Mouse (Mus musculus): Measurements from ENCODE around the gene Dcun1d2. TPM values are rescaled to one million over a fixed set of nuclear protein-coding genes. Genes with fewer than 3 reads are reported as not detected.
"Not testable (repeated sequence)": the region's sequence is repeated elsewhere in the genome, so short reads cannot be mapped to it uniquely, and the experiment has no call there.

Gene Dcun1d2
- 5.4 and 5.6 TPM in 2 replicates for polyA plus RNA-seq (2012; rRNA removed)

DNA sequence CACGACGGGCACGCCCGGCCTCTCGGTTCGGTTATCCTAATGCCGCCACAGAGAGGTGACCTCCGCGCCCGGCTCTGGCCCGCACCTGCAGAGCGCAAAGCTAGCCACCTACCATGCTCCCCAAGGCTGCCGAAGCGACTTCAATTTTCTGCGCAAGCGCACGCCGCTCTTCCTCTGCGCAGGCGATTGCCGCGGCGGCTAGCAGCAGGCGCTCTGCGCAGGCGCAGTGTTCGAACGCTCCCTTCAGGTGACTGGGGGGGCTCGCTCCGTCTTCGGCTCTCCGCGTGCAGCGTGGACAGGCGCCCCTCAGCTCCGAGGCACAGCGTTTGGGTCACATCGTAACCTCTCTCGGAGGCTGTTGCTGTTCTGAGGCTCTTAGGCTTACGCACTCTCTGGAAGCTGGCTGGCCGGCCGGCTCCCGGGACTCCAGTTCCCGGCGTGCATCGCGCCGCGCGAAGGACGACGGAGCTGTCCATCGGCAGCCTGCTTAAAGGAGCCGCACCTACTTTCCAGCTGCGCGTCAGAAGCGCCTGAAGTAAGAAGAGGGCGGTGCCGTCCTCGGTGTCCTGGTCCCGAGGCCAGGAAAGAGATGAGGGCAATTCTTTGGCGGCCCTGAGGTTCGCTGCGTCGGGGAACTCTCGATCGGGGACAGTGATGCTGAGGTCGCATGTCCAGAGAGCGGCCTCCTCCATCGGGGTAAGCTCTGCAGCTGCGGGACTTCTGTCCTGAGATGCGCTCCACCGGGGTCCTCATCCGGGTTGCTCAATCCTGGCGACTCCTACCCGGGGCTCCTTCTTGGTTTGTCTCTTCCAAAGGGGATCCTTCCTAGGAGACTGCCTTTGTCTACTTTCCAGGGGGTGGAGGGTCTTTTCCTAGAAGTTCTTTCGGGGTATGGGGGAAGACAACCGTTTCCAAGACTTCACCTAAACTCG is at the start of gene Dcun1d2, which contains the start of gene Tmco3:
TSS of gene Dcun1d2 (minus strand) at position 440 of the 932 bp plus-strand sequence.
TSS of gene Tmco3 (plus strand) at position 499 of the 932 bp plus-strand sequence.
- no peaks in the 10 kb centered on the region; the same call in 1 of the 2 replicates for H3K36me3 ChIP-seq (ENCODE audit: control insufficient read depth, insufficient read depth, low read length)
- H3K27me3 ChIP-seq (ENCODE audit: control insufficient read depth, insufficient read depth, low read length) = no peaks in the 10 kb centered on the region
- H3K27ac ChIP-seq (ENCODE audit: control insufficient read depth, insufficient read depth, low read depth, low read length) = peak within 1 kb of the TSS; percentile 97
- TF ChIP-seq CTCF (IDR thresholded peaks at IDR 0.05; ENCODE audit: control insufficient read depth, insufficient read depth, insufficient replicate concordance, low read depth, low read length) = no peak
- TF ChIP-seq POLR2A (IDR thresholded peaks at IDR 0.05; ENCODE audit: control insufficient read depth, low read depth, low read length) = peak; percentile 43
- peaks cover 5% of the 10 kb centered on the region for H3K4me1 ChIP-seq (ENCODE audit: control insufficient read depth, insufficient read depth, low read length)
- peak within 1 kb of the TSS; percentile 95 for H3K4me3 ChIP-seq (ENCODE audit: control insufficient read depth, low read depth, low read length)

DNA sequence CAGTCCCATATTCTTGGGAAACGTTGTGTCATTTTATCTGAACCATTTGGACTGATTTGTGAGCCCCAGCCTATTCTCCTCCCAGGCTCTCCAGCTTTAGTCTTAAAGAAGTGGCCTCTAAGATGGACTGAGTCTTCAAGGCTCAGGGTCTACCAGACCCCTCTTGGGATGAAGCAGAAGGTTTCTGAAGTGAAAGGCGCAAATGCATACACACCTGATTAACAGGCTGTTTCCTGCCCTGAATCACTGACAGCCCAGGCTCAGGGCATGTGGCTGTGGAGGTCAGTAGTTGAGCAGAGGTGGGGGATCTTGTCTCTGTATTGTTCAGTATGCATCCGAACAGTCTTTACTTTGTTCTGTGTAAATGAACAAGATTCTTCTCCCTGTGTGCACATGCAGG is 49.7 kb upstream of the Dcun1d2 start:
- no peaks in the 10 kb centered on the region for H3K27me3 ChIP-seq (ENCODE audit: control insufficient read depth, insufficient read depth, low read length)
- H3K36me3 ChIP-seq (ENCODE audit: control insufficient read depth, insufficient read depth, low read length) = no peaks in the 10 kb centered on the region; the same call in 1 of the 2 replicates
- TF ChIP-seq CTCF (IDR thresholded peaks at IDR 0.05; ENCODE audit: control insufficient read depth, insufficient read depth, insufficient replicate concordance, low read depth, low read length) (no peak), POLR2A (IDR thresholded peaks at IDR 0.05; ENCODE audit: control insufficient read depth, low read depth, low read length) (no peak)
- H3K4me1 ChIP-seq (ENCODE audit: control insufficient read depth, insufficient read depth, low read length) = peaks cover 4% of the 10 kb centered on the region
- no peak overlapping the region for H3K4me3 ChIP-seq (ENCODE audit: control insufficient read depth, low read depth, low read length)
- no peak overlapping the region for H3K27ac ChIP-seq (ENCODE audit: control insufficient read depth, insufficient read depth, low read depth, low read length)

DNA sequence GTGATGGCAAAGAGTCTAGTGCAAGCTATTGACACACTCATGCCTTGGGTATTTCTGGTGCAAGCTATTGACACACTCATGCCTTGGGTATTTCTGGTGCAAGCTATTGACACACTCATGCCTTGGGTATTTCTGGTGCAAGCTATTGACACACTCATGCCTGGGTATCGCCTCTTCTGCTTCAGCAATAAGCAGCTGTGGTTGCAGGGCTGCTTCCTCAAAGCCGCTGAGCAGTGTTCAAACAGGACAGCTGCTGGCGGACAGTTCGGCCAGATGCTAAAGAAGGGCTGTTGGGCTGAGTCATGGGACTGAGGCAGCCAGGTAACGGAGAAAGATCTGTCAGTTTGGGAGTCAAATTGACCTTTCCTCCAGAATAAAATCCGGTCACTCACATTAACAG is 49.3 kb upstream of the Dcun1d2 start:
- not testable (repeated sequence) for H3K4me3 ChIP-seq (ENCODE audit: control insufficient read depth, low read depth, low read length); H3K27ac ChIP-seq (ENCODE audit: control insufficient read depth, insufficient read depth, low read depth, low read length); H3K36me3 ChIP-seq (ENCODE audit: control insufficient read depth, insufficient read depth, low read length); H3K27me3 ChIP-seq (ENCODE audit: control insufficient read depth, insufficient read depth, low read length); H3K4me1 ChIP-seq (ENCODE audit: control insufficient read depth, insufficient read depth, low read length)

DNA sequence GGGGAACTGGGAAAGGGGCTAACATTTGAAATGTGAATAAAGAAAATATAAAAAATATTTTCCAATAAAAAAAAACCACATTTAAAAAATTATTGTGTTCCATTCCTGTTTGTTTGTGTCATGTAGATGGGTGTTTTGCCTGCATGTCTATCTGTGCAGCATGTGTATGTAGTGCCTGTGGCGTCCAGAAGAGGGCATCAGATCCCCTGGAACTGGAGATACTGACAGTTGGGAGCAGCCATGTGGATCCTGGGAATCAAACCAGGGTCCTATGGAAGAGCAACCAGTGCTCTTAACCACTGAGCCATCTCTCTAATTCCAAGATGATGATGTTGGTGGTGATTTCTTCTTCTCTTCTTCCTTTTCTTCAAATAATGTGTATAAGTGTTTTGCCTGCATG is 46.7 kb upstream of the Dcun1d2 start:
- Histone ChIP-seq H3K4me3 (ENCODE audit: control insufficient read depth, low read depth, low read length) (no peak overlapping the region), H3K4me1 (ENCODE audit: control insufficient read depth, insufficient read depth, low read length) (peaks cover 4% of the 10 kb centered on the region), H3K27ac (ENCODE audit: control insufficient read depth, insufficient read depth, low read depth, low read length) (no peak overlapping the region), H3K27me3 (ENCODE audit: control insufficient read depth, insufficient read depth, low read length) (no peaks in the 10 kb centered on the region), H3K36me3 (ENCODE audit: control insufficient read depth, insufficient read depth, low read length) (no peaks in the 10 kb centered on the region)
- TF ChIP-seq CTCF (IDR thresholded peaks at IDR 0.05; ENCODE audit: control insufficient read depth, insufficient read depth, insufficient replicate concordance, low read depth, low read length) (peak; percentile 25; the same call in 1 of the 2 replicates), POLR2A (IDR thresholded peaks at IDR 0.05; ENCODE audit: control insufficient read depth, low read depth, low read length) (no peak)

DNA sequence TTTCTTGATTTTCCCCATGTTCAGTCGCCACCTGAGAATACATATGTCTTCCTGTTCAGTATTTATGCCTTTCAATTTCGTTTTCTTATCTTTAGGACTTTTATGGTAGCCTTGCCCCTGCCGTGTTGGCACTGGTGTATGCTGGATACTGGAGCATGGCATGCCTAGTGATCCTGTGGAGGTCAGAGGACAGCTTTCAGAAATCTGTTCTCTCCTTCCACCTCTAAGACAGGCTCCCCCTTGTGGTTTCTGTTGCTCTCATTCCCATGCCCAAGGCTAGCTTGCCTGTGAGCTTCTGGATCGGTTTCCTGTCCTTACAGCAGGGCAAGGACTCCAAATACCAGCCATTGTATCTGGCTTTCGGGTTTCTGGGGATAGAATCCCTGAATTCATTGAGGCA is 38.7 kb upstream of the Dcun1d2 start:
- Histone ChIP-seq H3K27me3 (ENCODE audit: control insufficient read depth, insufficient read depth, low read length) (no peaks in the 10 kb centered on the region), H3K36me3 (ENCODE audit: control insufficient read depth, insufficient read depth, low read length) (no peaks in the 10 kb centered on the region; the same call in 1 of the 2 replicates), H3K4me3 (ENCODE audit: control insufficient read depth, low read depth, low read length) (no peak overlapping the region), H3K27ac (ENCODE audit: control insufficient read depth, insufficient read depth, low read depth, low read length) (no peak overlapping the region), H3K4me1 (ENCODE audit: control insufficient read depth, insufficient read depth, low read length) (no peaks in the 10 kb centered on the region)
- TF ChIP-seq POLR2A (IDR thresholded peaks at IDR 0.05; ENCODE audit: control insufficient read depth, low read depth, low read length) (no peak), CTCF (IDR thresholded peaks at IDR 0.05; ENCODE audit: control insufficient read depth, insufficient read depth, insufficient replicate concordance, low read depth, low read length) (peak; percentile 27; the same call in 1 of the 2 replicates)

DNA sequence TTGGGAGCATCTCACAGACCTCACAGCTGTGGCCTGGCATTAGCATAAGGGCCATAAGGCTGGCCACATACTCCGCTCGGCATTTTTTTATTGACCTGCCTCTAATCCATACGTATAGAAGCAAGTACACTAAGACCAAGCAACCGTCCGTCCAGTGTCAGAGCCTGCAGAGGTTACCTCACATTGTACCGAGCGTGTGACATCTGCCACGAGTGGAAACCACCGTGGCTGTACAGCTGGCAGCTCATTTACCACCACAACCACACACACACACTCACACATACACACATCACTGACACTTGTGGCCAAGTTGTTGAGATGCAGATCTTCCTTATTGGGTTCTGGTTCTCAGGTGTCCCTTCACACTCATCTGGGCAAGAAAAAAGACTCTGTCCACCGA is 28.7 kb upstream of the Dcun1d2 start:
- H3K36me3 ChIP-seq (ENCODE audit: control insufficient read depth, insufficient read depth, low read length) = peaks cover 4% of the 10 kb centered on the region
- H3K4me3 ChIP-seq (ENCODE audit: control insufficient read depth, low read depth, low read length) = no peak overlapping the region
- no peaks in the 10 kb centered on the region for H3K4me1 ChIP-seq (ENCODE audit: control insufficient read depth, insufficient read depth, low read length)
- H3K27ac ChIP-seq (ENCODE audit: control insufficient read depth, insufficient read depth, low read depth, low read length) = no peak overlapping the region
- no peaks in the 10 kb centered on the region for H3K27me3 ChIP-seq (ENCODE audit: control insufficient read depth, insufficient read depth, low read length)
- TF ChIP-seq CTCF (IDR thresholded peaks at IDR 0.05; ENCODE audit: control insufficient read depth, insufficient read depth, insufficient replicate concordance, low read depth, low read length) (no peak), POLR2A (IDR thresholded peaks at IDR 0.05; ENCODE audit: control insufficient read depth, low read depth, low read length) (no peak)

DNA sequence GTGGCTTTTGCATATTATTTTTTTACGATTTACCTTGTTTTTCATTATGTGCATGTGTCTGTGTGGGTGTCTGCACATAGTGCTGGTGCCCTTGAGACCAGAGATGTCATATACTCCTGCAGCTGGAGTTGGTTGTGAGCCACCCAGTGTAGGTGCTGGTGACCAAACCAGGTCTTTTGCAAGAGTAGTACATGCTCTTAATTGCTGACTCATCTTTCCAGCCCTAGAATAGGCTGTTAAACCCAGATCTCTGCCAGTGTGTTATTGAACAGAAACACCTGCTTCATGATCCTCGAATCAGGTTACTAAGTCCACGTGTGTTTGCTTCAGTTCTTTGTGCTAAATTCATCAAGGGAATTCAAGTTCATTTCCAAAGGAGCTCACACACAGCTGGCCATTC is 27.0 kb upstream of the Dcun1d2 start:
- H3K4me1 ChIP-seq (ENCODE audit: control insufficient read depth, insufficient read depth, low read length) = no peaks in the 10 kb centered on the region
- no peak overlapping the region for H3K27ac ChIP-seq (ENCODE audit: control insufficient read depth, insufficient read depth, low read depth, low read length)
- H3K4me3 ChIP-seq (ENCODE audit: control insufficient read depth, low read depth, low read length) = no peak overlapping the region
- H3K36me3 ChIP-seq (ENCODE audit: control insufficient read depth, insufficient read depth, low read length) = peaks cover 2% of the 10 kb centered on the region; the same call in 1 of the 2 replicates
- H3K27me3 ChIP-seq (ENCODE audit: control insufficient read depth, insufficient read depth, low read length) = no peaks in the 10 kb centered on the region
- TF ChIP-seq POLR2A (IDR thresholded peaks at IDR 0.05; ENCODE audit: control insufficient read depth, low read depth, low read length) = no peak
- TF ChIP-seq CTCF (IDR thresholded peaks at IDR 0.05; ENCODE audit: control insufficient read depth, insufficient read depth, insufficient replicate concordance, low read depth, low read length) = no peak
